Mouse (Mus musculus): ENCODE measurements at regions not wholly inside any gene's neighbourhood (a gene's known extent, or its start where the extent isn't known, plus 50 kb on each side); places are given as distances from the start of the nearest gene placed in this dataset.

DNA sequence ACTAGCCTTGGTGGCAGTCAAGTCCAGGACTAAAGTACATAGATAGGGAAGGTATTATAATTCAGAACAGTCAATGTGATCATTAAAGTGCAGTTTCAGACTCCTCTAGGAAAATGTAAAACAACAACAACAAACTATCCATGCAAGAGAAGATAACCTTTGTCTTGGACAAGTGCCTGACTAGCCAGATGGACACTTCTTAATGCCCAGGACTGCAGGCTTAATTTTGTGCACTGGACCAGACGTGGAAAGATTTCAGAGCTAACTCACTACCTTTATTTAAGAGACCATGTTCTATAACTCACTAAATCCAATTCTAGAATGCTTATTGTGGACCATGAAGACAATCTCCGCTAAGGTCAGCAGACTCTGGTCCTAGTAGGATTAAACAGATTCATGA is 215.6 kb upstream of the Stxbp5 start:
- TF ChIP-seq CTCF (IDR thresholded peaks at IDR 0.05; ENCODE audit: low read depth), result no peak
- no peak overlapping the region for H3K9ac ChIP-seq (replicated peaks; ENCODE audit: low read length)

DNA sequence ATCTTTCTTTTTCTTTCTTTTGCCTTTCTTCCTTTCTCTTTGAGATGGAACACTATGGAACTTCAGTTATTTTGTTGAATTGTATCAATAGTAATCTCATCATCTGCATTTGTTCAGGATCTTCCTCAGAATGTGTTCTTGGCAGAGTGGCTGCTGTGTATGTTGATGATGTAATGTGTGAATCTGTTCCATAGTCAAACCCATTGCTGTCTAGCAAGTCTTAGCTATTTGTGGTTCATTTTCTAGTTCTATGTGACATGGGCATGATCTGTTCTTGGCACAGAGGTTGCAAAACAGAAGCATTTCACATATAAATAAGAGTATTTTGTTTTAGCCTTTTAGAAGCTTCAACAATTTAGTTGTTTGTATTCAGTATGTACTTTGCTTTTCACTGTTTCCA is 212.4 kb upstream of the Stxbp5 start:
- Histone ChIP-seq H3K4me2 (ENCODE audit: low read depth, low read length) (no peak overlapping the region), H3K9me3 (ENCODE audit: low read length) (no peaks in the 10 kb centered on the region), H3K27ac (no peak overlapping the region), H3K36me3 (ENCODE audit: insufficient read depth, low read length) (no peaks in the 10 kb centered on the region), H3K9ac (replicated peaks; ENCODE audit: low read length) (no peak overlapping the region), H3K4me1 (ENCODE audit: insufficient read depth, low read length) (no peaks in the 10 kb centered on the region), H3K27me3 (ENCODE audit: insufficient read depth, low read length) (no peaks in the 10 kb centered on the region), H3K4me3 (ENCODE audit: low read length) (no peak overlapping the region)
- DNase-seq (ENCODE audit: low spot score) (no peak), ATAC-seq (no peak)
- TF ChIP-seq CTCF (IDR thresholded peaks at IDR 0.05; ENCODE audit: low read depth), result no peak

More for the DNA sequence above, 215.6 kb upstream of the Stxbp5 start:
- ATAC-seq (no peak), DNase-seq (ENCODE audit: low spot score) (no peak)
- H3K36me3 ChIP-seq (ENCODE audit: insufficient read depth, low read length), result no peaks in the 10 kb centered on the region
- H3K27ac ChIP-seq, result no peak overlapping the region
- H3K27me3 ChIP-seq (ENCODE audit: insufficient read depth, low read length), result no peaks in the 10 kb centered on the region
- 68% methylated on average over 2 of the region's 2 CpGs for WGBS
- no peak overlapping the region for H3K4me3 ChIP-seq (ENCODE audit: low read length)
- H3K4me2 ChIP-seq (ENCODE audit: low read depth, low read length), result no peak overlapping the region
- no peaks in the 10 kb centered on the region for H3K4me1 ChIP-seq (ENCODE audit: insufficient read depth, low read length)
- no peaks in the 10 kb centered on the region for H3K9me3 ChIP-seq (ENCODE audit: low read length)

DNA sequence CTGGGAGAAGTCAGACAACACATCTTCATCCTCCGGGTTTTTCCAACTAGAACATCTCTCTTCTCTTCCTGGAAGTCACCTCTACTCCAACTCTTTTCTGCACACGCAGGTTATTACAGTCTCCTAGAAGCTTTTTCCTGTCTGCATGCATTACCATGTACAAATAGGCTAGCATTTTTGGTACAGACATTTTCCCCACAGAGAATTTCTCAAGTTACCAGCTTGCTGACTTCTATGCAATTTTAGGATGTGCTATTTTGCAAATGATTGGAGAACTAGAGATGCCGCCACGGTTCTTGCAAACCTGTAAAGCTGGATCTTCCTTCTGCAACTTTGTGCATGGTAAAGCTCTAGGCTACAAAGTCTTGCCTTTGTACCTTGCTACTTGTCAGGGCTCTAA is 210.2 kb upstream of the Stxbp5 start:
- no peak for TF ChIP-seq CTCF (IDR thresholded peaks at IDR 0.05; ENCODE audit: low read depth)
- 94% methylated on average over 4 of the region's 4 CpGs for WGBS
- Histone ChIP-seq H3K27ac (no peak overlapping the region), H3K9ac (replicated peaks; ENCODE audit: low read length) (no peak overlapping the region), H3K4me2 (ENCODE audit: low read depth, low read length) (no peak overlapping the region), H3K27me3 (ENCODE audit: insufficient read depth, low read length) (no peaks in the 10 kb centered on the region), H3K36me3 (ENCODE audit: insufficient read depth, low read length) (no peaks in the 10 kb centered on the region), H3K4me3 (ENCODE audit: low read length) (no peak overlapping the region), H3K4me1 (ENCODE audit: insufficient read depth, low read length) (no peaks in the 10 kb centered on the region), H3K9me3 (ENCODE audit: low read length) (no peaks in the 10 kb centered on the region)
- ATAC-seq (no peak), DNase-seq (ENCODE audit: low spot score) (no peak)

- no peak overlapping the region for H3K27ac ChIP-seq
- 74% methylated on average over 8 of the region's 8 CpGs for WGBS
- H3K36me3 ChIP-seq (ENCODE audit: insufficient read depth, low read length), result no peaks in the 10 kb centered on the region
- H3K4me2 ChIP-seq (ENCODE audit: low read depth, low read length), result no peak overlapping the region
- no peak overlapping the region for H3K4me3 ChIP-seq (ENCODE audit: low read length)
- TF ChIP-seq CTCF (IDR thresholded peaks at IDR 0.05; ENCODE audit: low read depth), result no peak
- ATAC-seq, result no peak
- H3K9me3 ChIP-seq (ENCODE audit: low read length), result no peaks in the 10 kb centered on the region
- no peaks in the 10 kb centered on the region for H3K4me1 ChIP-seq (ENCODE audit: insufficient read depth, low read length)
- H3K27me3 ChIP-seq (ENCODE audit: insufficient read depth, low read length), result no peaks in the 10 kb centered on the region
- DNase-seq (ENCODE audit: low spot score), result no peak
- H3K9ac ChIP-seq (replicated peaks; ENCODE audit: low read length), result no peak overlapping the region
Observed at GRCm38 (mm10) chr10:10109867-10110266, 209.0 kb upstream of the Stxbp5 start.

GRCm38 (mm10) chr10:10107123-10107525 is 206.2 kb upstream of the Stxbp5 start:
- Histone ChIP-seq H3K27ac (0 out of 2 replicates have a peak overlapping the region, but pooled peaks have one; percentile 15), H3K4me2 (ENCODE audit: low read depth, low read length) (peak overlapping the region; percentile 7; the same call in 1 of the 2 replicates), H3K4me1 (ENCODE audit: insufficient read depth, low read length) (no peaks in the 10 kb centered on the region), H3K9me3 (ENCODE audit: low read length) (no peaks in the 10 kb centered on the region), H3K36me3 (ENCODE audit: insufficient read depth, low read length) (no peaks in the 10 kb centered on the region), H3K4me3 (ENCODE audit: low read length) (no peak overlapping the region), H3K9ac (replicated peaks; ENCODE audit: low read length) (no peak overlapping the region), H3K27me3 (ENCODE audit: insufficient read depth, low read length) (no peaks in the 10 kb centered on the region)
- peak; percentile 74 for DNase-seq (ENCODE audit: low spot score)
- 17% methylated on average over 3 of the region's 3 CpGs for WGBS
- peak; percentile 90 for ATAC-seq
- TF ChIP-seq CTCF (IDR thresholded peaks at IDR 0.05; ENCODE audit: low read depth), result no peak

GRCm38 (mm10) chr10:10106646-10107045 is 205.8 kb upstream of the Stxbp5 start:
- no peaks in the 10 kb centered on the region for H3K27me3 ChIP-seq (ENCODE audit: insufficient read depth, low read length)
- TF ChIP-seq CTCF (IDR thresholded peaks at IDR 0.05; ENCODE audit: low read depth), result no peak
- H3K9me3 ChIP-seq (ENCODE audit: low read length), result no peaks in the 10 kb centered on the region
- DNase-seq (ENCODE audit: low spot score) (no peak), ATAC-seq (no peak)
- no peak overlapping the region; the same call in 1 of the 2 replicates for H3K4me2 ChIP-seq (ENCODE audit: low read depth, low read length)
- 96% methylated on average over 1 of the region's 1 CpGs for WGBS
- H3K4me3 ChIP-seq (ENCODE audit: low read length), result no peak overlapping the region
- no peak overlapping the region for H3K27ac ChIP-seq
- no peak overlapping the region for H3K9ac ChIP-seq (replicated peaks; ENCODE audit: low read length)
- H3K4me1 ChIP-seq (ENCODE audit: insufficient read depth, low read length), result no peaks in the 10 kb centered on the region
- H3K36me3 ChIP-seq (ENCODE audit: insufficient read depth, low read length), result no peaks in the 10 kb centered on the region

- Histone ChIP-seq H3K27ac (no peak overlapping the region), H3K4me3 (ENCODE audit: low read length) (no peak overlapping the region), H3K27me3 (ENCODE audit: insufficient read depth, low read length) (no peaks in the 10 kb centered on the region), H3K9ac (replicated peaks; ENCODE audit: low read length) (no peak overlapping the region), H3K9me3 (ENCODE audit: low read length) (no peaks in the 10 kb centered on the region), H3K36me3 (ENCODE audit: insufficient read depth, low read length) (no peaks in the 10 kb centered on the region), H3K4me2 (ENCODE audit: low read depth, low read length) (no peak overlapping the region), H3K4me1 (ENCODE audit: insufficient read depth, low read length) (no peaks in the 10 kb centered on the region)
- whole genome bisulfite sequencing, result 80% methylated on average over 2 of the region's 2 CpGs
- ATAC-seq, result no peak
- no peak for DNase-seq (ENCODE audit: low spot score)
- TF ChIP-seq CTCF (IDR thresholded peaks at IDR 0.05; ENCODE audit: low read depth), result no peak
Observed at GRCm38 (mm10) chr10:10101641-10102040, 200.8 kb upstream of the Stxbp5 start.

Measured in hindbrain, postnatal 0 days (tissue).